Mouse (Mus musculus) ovary, postnatal 14 days (tissue): ENCODE measurements around the gene Olfr311.

Experiments
- DNase-seq: peaks from one replicate; pipeline ENCODE4 v3.0.0; 2022; ENCODE audit warnings: low spot score

Gene Olfr311

DNA sequence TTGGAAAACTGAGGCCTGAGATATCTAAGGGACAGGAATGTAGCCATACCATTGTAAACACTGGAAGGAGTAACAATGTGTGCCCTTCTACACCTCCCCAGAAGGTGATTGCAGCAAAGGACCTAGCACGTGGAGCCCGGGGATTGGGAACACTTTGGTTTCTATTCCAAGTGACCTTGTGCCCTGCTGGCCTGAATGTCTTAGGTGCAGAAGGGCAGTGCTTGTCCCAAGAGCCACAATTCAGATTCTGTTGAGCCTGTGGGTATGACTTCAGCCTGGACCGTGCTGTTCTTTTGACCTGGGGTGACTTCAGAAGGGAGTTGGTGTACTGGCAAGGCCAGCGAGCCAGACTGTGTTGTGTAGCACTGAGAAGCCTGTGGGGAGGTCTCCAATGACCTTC lies 31.9 kb downstream of the Olfr311 start:
- no peak for DNase-seq

DNA sequence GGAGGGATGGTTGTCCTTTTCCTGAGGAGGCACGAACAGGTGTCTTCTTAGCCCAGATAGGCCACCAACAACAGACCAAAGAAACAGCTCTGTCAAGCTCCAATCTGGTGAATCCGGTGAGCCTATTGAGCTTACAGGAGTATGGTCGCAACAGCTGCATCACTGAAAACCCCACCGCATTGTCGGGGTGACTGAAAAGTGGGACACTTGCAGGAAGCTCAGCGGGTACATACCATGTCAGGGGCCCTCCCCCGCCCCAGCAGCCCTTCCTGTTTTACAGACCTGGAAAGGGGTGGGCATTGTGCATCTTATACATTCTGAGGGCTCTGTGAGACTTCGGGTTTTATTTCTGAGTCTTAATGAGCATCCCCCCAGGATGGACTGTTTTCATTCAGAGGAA lies 44.7 kb downstream of the Olfr311 start:
- DNase-seq, result no peak

DNA sequence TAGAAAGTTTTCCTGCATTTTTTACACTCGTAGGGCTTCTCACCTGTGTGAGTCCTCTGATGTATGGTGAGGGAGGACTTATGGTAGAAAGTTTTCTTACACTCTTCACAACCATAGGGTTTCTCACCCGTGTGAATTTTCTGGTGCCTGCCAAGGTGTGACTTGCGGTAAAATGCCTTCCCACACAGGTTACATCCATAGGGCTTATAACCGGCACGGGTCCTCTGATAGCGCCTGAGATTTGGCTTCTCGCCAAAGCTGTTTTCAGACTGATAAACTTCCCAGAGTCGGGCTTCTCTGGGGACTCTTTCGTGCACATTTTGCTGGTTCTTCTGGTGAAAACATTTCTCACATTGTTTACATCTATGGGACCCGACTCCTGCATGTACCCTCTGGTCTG lies 51.5 kb downstream of the Olfr311 start:
- no peak for DNase-seq
